Mouse (Mus musculus): Measurements from ENCODE around the gene Serpina1a. TPM values are rescaled to one million over a fixed set of nuclear protein-coding genes. Genes with fewer than 3 reads are reported as not detected.
"Not testable (repeated sequence)": the region's sequence is repeated elsewhere in the genome, so short reads cannot be mapped to it uniquely, and the experiment has no call there.

Gene Serpina1a
- polyA plus RNA-seq (2014; fragmentation: Nextera tagmentation; extraction: Ambion mirVana), result not detected in 2 replicates

DNA sequence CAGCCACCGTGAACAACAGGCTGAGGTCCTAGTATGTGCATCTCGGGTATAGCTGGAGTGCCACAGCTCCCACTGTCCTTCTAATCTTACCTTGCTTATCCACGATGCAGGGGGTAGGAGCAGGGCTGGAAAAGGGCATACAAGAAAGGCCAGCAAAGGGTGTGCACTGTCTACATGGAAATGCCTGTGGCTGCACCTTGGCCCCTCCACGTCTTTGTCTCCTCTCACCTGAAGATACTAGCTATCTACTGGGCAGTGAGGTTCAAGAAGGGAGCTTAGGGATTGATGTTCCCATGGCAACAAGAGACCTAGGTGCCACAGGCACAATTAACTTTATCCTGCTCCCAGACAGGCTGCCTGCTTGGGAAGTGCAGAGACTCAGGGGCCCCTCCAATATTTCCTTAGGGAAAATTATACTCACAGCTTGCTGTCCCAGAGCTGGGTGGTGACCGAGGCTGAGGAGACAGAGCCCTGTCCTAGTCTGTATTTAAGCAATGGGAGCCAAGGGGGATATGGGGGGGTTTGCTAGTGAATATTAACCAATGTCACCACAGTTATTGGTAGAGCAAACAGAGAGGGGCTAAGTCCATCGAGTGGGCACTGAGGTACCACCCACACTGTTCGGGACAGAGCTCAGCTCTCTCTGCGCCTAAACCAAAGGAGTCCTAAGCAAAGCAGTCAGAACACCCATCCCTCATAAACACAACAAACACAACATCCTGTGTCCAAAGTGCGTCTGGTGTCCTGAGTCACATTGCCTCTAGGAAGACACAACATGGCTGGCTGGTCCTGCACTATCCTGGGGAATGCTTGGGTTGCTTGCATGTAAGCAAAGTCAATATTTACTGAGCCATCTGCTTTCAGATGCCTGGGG, at the start of gene Serpina1a:
Serpina1a (minus strand) TSS at position 462 of the 874 bp plus-strand sequence.
- H3K27ac ChIP-seq (ENCODE audit: low read depth, low read length); H3K4me3 ChIP-seq (ENCODE audit: low read depth, low read length); H3K27me3 ChIP-seq (ENCODE audit: control insufficient read depth, insufficient read depth, low read length); H3K9me3 ChIP-seq (ENCODE audit: control insufficient read depth, low read length); H3K36me3 ChIP-seq (ENCODE audit: control insufficient read depth, insufficient read depth, low read length); DNase-seq (ENCODE audit: low spot score); H3K4me2 ChIP-seq (replicated peaks; ENCODE audit: low read depth, low read length); H3K9ac ChIP-seq (ENCODE audit: low read depth, low read length); H3K4me1 ChIP-seq (replicated peaks; ENCODE audit: control insufficient read depth, insufficient read depth, low read length); ATAC-seq (ENCODE audit: low FRiP score): not testable (repeated sequence)
- WGBS, result 87% methylated on average over 9 of the region's 9 CpGs

DNA sequence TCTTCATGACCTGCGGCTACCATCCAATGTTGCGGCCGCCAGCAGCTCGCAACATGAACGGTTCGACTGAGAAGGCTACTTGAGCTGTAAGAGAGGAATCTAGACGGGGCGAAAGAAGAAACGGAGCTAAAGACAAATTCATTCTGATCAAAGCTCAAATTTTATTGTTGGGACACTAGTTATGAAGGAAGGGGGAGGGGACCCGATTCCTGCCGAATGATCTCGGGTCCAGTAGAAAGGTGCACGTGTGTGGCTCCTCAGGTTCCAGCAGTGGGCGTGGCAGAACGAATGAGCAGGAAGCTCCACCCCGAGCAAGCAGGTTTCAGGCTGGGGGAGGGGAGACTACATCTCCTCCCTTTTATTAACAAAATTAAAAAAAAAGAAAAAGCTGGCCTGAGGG, 45.8 kb upstream of the Serpina1a start:
- not testable (repeated sequence) for ATAC-seq (ENCODE audit: low FRiP score); H3K4me3 ChIP-seq (ENCODE audit: low read depth, low read length); H3K4me2 ChIP-seq (replicated peaks; ENCODE audit: low read depth, low read length); DNase-seq (ENCODE audit: low spot score); H3K9me3 ChIP-seq (ENCODE audit: control insufficient read depth, low read length); H3K27ac ChIP-seq (ENCODE audit: low read depth, low read length); H3K36me3 ChIP-seq (ENCODE audit: control insufficient read depth, insufficient read depth, low read length); H3K9ac ChIP-seq (ENCODE audit: low read depth, low read length); H3K4me1 ChIP-seq (replicated peaks; ENCODE audit: control insufficient read depth, insufficient read depth, low read length); H3K27me3 ChIP-seq (ENCODE audit: control insufficient read depth, insufficient read depth, low read length)
- WGBS, result 97% methylated on average over 11 of the region's 16 CpGs

DNA sequence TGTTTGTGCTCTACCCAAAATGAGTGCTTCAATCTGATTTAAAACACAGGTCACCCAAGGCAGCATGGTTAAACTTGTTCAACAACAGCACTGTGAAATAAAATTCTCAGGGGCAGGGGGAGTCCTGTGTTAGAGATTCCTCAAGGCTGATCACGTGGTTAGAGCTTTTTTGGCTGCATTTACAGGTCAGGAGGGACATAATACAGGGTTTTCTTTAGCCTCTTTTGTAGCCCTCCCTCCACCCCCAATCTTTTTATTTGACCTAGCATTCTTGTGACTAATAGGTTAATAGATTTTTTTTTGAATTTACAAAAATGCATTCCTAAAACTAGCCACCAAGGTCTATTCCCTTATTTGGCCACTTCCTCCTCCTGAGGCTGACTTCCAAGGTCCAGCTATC, 44.4 kb upstream of the Serpina1a start:
- DNase-seq (ENCODE audit: low spot score); H3K4me1 ChIP-seq (replicated peaks; ENCODE audit: control insufficient read depth, insufficient read depth, low read length); H3K9ac ChIP-seq (ENCODE audit: low read depth, low read length); H3K9me3 ChIP-seq (ENCODE audit: control insufficient read depth, low read length); H3K27ac ChIP-seq (ENCODE audit: low read depth, low read length); ATAC-seq (ENCODE audit: low FRiP score); H3K36me3 ChIP-seq (ENCODE audit: control insufficient read depth, insufficient read depth, low read length); H3K4me2 ChIP-seq (replicated peaks; ENCODE audit: low read depth, low read length); H3K4me3 ChIP-seq (ENCODE audit: low read depth, low read length); H3K27me3 ChIP-seq (ENCODE audit: control insufficient read depth, insufficient read depth, low read length): not testable (repeated sequence)
- WGBS, result 36% methylated on average over 1 of the region's 1 CpGs

DNA sequence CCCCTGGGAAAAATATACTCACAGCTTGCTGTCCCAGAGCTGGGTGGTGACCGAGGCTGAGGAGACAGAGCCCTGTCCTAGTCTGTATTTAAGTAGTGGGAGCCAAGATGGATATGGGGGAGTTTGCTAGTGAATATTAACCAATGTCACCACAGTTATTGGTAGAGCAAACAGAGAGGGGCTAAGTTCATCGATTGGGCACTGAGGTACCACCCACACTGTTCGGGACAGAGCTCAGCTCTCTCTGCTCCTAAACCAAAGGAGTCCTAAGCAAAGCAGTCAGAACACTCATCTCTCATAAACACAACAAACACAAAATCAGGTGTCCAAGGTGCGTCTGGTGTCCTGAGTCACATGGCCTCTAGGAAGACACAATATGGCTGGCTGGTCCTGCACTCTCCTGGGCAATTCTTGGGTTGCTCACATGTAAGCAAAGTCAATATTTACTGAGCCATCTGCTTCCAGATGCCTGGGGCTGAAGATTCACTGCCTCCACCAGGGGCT, 41.5 kb upstream of the Serpina1a start, which contains the start of gene Serpina1c:
Serpina1c (minus strand) TSS at position 51 of the 504 bp plus-strand sequence.
- H3K9ac ChIP-seq (ENCODE audit: low read depth, low read length); H3K9me3 ChIP-seq (ENCODE audit: control insufficient read depth, low read length); H3K27ac ChIP-seq (ENCODE audit: low read depth, low read length); ATAC-seq (ENCODE audit: low FRiP score); DNase-seq (ENCODE audit: low spot score); H3K4me3 ChIP-seq (ENCODE audit: low read depth, low read length); H3K4me2 ChIP-seq (replicated peaks; ENCODE audit: low read depth, low read length); H3K36me3 ChIP-seq (ENCODE audit: control insufficient read depth, insufficient read depth, low read length); H3K4me1 ChIP-seq (replicated peaks; ENCODE audit: control insufficient read depth, insufficient read depth, low read length); H3K27me3 ChIP-seq (ENCODE audit: control insufficient read depth, insufficient read depth, low read length): not testable (repeated sequence)
- 82% methylated on average over 4 of the region's 4 CpGs for WGBS

DNA sequence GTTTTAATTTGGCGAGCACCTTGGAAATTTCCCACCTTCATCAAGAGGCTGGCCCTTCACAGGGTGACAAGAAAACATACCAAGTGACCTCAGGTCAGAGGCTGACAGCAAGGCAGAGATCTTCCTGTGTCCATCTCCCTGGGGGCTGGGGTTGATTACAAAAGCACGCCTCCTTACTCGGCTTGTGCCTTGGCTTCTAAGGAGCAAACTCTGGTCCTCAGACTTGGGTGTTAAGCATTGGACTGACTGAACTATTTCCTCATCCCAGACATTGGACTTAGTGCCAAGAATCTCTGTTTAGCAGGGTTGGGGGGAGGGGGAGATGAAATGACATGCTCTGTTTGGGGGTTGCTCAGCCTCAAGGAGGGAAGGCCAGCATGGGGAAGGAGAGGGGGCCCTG, 38.6 kb upstream of the Serpina1a start:
- H3K4me3 ChIP-seq (ENCODE audit: low read depth, low read length); H3K36me3 ChIP-seq (ENCODE audit: control insufficient read depth, insufficient read depth, low read length); H3K27me3 ChIP-seq (ENCODE audit: control insufficient read depth, insufficient read depth, low read length); H3K9me3 ChIP-seq (ENCODE audit: control insufficient read depth, low read length); H3K4me2 ChIP-seq (replicated peaks; ENCODE audit: low read depth, low read length); H3K9ac ChIP-seq (ENCODE audit: low read depth, low read length); ATAC-seq (ENCODE audit: low FRiP score); H3K27ac ChIP-seq (ENCODE audit: low read depth, low read length); H3K4me1 ChIP-seq (replicated peaks; ENCODE audit: control insufficient read depth, insufficient read depth, low read length); DNase-seq (ENCODE audit: low spot score): not testable (repeated sequence)
- 91% methylated on average over 3 of the region's 3 CpGs for WGBS

DNA sequence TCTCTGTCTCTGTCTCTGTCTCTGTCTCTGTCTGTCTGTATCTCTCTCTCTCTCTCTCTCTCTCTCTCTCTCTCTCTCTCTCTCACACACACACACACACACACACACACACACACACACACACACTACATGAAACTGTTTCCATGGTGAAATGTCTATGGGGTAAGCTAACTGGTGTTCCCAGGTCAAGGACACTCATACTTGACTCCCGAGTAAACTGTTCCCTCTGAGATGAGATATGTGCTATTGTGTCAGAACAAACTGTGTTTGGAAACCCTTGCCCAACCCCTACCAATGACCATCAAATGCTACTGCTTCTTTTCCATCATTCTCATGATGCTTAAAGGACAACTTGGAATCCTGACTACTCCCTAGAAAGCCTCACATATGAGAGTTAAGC, 3.5 kb upstream of the Serpina1a start:
- ATAC-seq (ENCODE audit: low FRiP score), result not testable (repeated sequence)
- whole genome bisulfite sequencing, result 88% methylated on average over 1 of the region's 1 CpGs

DNA sequence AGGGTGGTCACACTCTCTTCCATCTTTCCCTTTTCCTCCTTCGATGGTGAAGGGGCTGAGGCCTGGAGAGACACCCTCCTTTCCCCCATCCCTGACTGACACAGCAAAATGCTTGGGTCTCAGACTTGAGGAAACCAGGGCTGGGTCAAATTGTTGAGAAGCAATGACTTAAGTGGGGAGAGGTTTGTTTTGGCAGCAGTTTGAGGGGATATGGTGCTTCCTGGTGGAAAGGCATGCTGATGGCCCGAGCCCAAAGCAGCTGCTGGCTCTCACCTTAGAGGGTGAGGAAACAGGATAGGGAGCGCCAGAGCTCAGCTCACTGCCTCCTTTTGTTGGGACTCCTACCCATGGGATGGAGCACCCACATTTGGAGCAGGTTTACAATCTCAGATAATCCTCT, 2.4 kb downstream of the Serpina1a start:
- Histone ChIP-seq H3K4me1 (replicated peaks; ENCODE audit: control insufficient read depth, insufficient read depth, low read length) (no peaks in the 10 kb centered on the region), H3K9me3 (ENCODE audit: control insufficient read depth, low read length) (no peaks in the 10 kb centered on the region), H3K27me3 (ENCODE audit: control insufficient read depth, insufficient read depth, low read length) (no peaks in the 10 kb centered on the region), H3K4me3 (ENCODE audit: low read depth, low read length) (no peak overlapping the region), H3K4me2 (replicated peaks; ENCODE audit: low read depth, low read length) (no peak overlapping the region), H3K9ac (ENCODE audit: low read depth, low read length) (no peak overlapping the region), H3K36me3 (ENCODE audit: control insufficient read depth, insufficient read depth, low read length) (no peaks in the 10 kb centered on the region), H3K27ac (ENCODE audit: low read depth, low read length) (no peak overlapping the region)
- 76% methylated on average over 3 of the region's 3 CpGs for WGBS
- no peak for DNase-seq (ENCODE audit: low spot score)
- ATAC-seq (ENCODE audit: low FRiP score), result no peak

More for the DNA sequence above, 3.5 kb upstream of the Serpina1a start:
- DNase-seq (ENCODE audit: low spot score); H3K36me3 ChIP-seq (ENCODE audit: control insufficient read depth, insufficient read depth, low read length); H3K4me3 ChIP-seq (ENCODE audit: low read depth, low read length); H3K4me2 ChIP-seq (replicated peaks; ENCODE audit: low read depth, low read length); H3K27ac ChIP-seq (ENCODE audit: low read depth, low read length); H3K4me1 ChIP-seq (replicated peaks; ENCODE audit: control insufficient read depth, insufficient read depth, low read length); H3K9ac ChIP-seq (ENCODE audit: low read depth, low read length); H3K27me3 ChIP-seq (ENCODE audit: control insufficient read depth, insufficient read depth, low read length); H3K9me3 ChIP-seq (ENCODE audit: control insufficient read depth, low read length): not testable (repeated sequence)

DNA sequence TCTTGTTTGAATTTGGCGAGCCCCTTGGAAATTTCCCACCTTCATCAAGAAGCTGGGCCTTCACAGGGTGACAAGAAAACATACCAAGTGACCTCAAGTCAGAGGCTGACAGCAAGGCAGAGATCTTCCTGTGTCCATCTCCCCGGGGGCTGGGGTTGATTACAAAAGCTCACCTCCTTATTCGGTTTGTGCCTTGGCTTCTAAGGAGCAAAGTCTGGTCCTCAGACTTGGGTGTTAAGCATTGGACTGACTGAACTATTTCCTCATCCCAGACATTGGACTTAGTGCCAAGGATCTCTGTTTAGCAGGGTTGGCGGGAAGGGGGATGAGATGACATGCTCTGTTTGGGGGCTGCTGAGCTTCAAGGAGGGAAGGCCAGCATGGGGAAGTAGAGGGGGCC, 2.8 kb downstream of the Serpina1a start:
- H3K4me2 ChIP-seq (replicated peaks; ENCODE audit: low read depth, low read length); ATAC-seq (ENCODE audit: low FRiP score); H3K27ac ChIP-seq (ENCODE audit: low read depth, low read length); H3K9me3 ChIP-seq (ENCODE audit: control insufficient read depth, low read length); H3K9ac ChIP-seq (ENCODE audit: low read depth, low read length); H3K36me3 ChIP-seq (ENCODE audit: control insufficient read depth, insufficient read depth, low read length); H3K27me3 ChIP-seq (ENCODE audit: control insufficient read depth, insufficient read depth, low read length); H3K4me1 ChIP-seq (replicated peaks; ENCODE audit: control insufficient read depth, insufficient read depth, low read length); DNase-seq (ENCODE audit: low spot score); H3K4me3 ChIP-seq (ENCODE audit: low read depth, low read length): not testable (repeated sequence)
- WGBS, result 77% methylated on average over 3 of the region's 4 CpGs

DNA sequence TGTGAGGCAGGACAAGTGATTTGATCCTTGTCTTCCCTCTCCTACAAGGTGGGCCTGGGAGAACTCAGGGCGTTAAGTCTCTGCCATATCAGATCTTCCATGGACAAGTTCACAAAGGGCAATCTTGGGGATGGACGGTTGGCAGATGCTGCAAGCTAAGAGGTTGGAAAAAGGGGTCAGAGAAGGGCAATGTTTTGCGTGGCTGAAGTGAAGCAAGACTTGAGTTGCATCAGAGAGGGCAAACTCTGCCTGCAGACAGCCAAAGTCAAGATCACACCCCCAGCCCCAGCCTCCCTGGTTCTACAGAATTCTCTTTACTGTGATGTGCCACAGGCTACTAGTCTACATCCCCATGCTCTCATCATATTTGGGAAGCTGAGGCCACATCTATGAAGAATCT, 3.8 kb downstream of the Serpina1a start:
- not testable (repeated sequence) for H3K4me3 ChIP-seq (ENCODE audit: low read depth, low read length); H3K4me2 ChIP-seq (replicated peaks; ENCODE audit: low read depth, low read length); H3K27me3 ChIP-seq (ENCODE audit: control insufficient read depth, insufficient read depth, low read length); H3K36me3 ChIP-seq (ENCODE audit: control insufficient read depth, insufficient read depth, low read length); ATAC-seq (ENCODE audit: low FRiP score); DNase-seq (ENCODE audit: low spot score); H3K4me1 ChIP-seq (replicated peaks; ENCODE audit: control insufficient read depth, insufficient read depth, low read length); H3K27ac ChIP-seq (ENCODE audit: low read depth, low read length); H3K9ac ChIP-seq (ENCODE audit: low read depth, low read length); H3K9me3 ChIP-seq (ENCODE audit: control insufficient read depth, low read length)
- WGBS, result 70% methylated on average over 3 of the region's 3 CpGs

All from hindbrain, embryonic 11.5 days (tissue).